Mouse (Mus musculus): ENCODE results near the gene Ctf2. TPM values are rescaled to one million over a fixed set of nuclear protein-coding genes. Genes with fewer than 3 reads are reported as not detected.

The Ctf2 gene
- polyA plus RNA-seq, 1 experiment from 2014 or later, result 0.26 TPM

DNA sequence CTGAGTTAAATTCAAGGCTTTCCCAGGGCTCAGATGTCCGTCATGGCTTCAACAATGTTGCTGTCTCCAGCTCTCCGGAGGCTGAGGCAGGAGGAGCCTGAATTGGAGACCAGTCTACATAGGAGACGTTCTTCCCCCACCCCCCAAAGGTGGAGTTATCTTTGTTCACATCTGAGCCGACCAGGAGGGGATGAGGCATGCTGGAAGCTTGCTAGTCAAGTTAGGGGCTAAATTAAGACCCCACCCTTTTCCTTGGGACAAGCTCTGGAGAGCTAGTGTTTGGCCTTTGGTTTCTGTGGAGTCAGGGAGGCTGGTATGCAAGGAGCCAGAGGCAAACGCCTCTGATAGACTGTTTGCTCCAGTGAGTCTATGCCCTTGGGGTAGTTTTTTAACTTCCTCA lies 21.2 kb upstream of the Ctf2 start:
- no peak overlapping the region for H3K4me3 ChIP-seq (replicated peaks)
- H3K9me3 ChIP-seq, result no peaks in the 10 kb centered on the region
- peaks cover 8% of the 10 kb centered on the region; the same call in 1 of the 2 replicates for H3K4me1 ChIP-seq
- H3K27ac ChIP-seq, result no peak overlapping the region
- no peak overlapping the region for H3K4me2 ChIP-seq
- peaks cover 61% of the 10 kb centered on the region for H3K36me3 ChIP-seq
- H3K9ac ChIP-seq, result no peak overlapping the region
- 63% methylated on average over 5 of the region's 5 CpGs for WGBS
- H3K27me3 ChIP-seq (replicated peaks), result no peaks in the 10 kb centered on the region
- no peak for ATAC-seq (ENCODE audit: insufficient read depth, low FRiP score, low read depth)

DNA sequence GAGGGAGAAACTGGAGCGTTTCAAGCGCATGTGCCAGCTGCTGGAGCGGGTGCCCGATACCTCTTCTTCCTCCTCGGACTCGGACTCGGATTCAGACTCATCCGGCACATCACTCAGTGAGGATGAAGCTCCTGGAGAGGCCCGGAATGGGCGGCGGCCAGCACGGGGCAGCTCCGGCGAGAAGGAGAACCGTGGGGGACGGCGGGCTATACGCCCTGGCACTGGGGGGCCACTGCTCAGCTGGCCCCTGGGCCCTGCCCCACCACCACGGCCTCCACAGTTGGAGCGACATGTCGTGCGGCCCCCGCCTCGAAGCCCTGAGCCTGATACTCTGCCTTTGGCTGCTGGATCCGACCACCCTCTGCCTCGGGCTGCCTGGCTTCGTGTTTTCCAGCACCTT lies 20.1 kb upstream of the Ctf2 start:
- Histone ChIP-seq H3K27me3 (replicated peaks) (no peaks in the 10 kb centered on the region), H3K9ac (no peak overlapping the region), H3K27ac (no peak overlapping the region), H3K4me3 (replicated peaks) (no peak overlapping the region), H3K36me3 (peaks cover 56% of the 10 kb centered on the region), H3K4me1 (peaks cover 19% of the 10 kb centered on the region), H3K4me2 (no peak overlapping the region), H3K9me3 (no peaks in the 10 kb centered on the region)
- ATAC-seq (ENCODE audit: insufficient read depth, low FRiP score, low read depth), result no peak
- 93% methylated on average over 27 of the region's 27 CpGs for WGBS

DNA sequence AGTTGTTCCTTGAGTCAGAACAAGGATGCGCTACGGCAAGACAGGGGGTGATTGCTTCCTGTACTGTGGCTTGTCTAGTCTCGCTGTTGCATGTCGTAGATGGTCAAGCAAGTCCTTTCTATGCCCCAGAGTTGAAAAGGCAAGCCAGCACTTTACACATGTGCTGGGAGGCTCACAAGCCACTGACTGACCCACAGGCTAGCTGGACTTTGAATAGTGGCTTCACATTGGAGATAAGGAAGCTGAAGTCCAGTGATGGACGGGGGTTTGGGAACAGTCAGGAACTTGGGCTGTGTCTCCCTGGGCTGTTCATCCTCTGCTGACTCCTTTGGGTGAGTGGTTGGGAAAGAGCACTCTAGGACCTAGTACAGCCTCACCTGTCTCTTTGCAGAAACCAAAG lies 19.7 kb upstream of the Ctf2 start:
- peaks cover 53% of the 10 kb centered on the region for H3K36me3 ChIP-seq

DNA sequence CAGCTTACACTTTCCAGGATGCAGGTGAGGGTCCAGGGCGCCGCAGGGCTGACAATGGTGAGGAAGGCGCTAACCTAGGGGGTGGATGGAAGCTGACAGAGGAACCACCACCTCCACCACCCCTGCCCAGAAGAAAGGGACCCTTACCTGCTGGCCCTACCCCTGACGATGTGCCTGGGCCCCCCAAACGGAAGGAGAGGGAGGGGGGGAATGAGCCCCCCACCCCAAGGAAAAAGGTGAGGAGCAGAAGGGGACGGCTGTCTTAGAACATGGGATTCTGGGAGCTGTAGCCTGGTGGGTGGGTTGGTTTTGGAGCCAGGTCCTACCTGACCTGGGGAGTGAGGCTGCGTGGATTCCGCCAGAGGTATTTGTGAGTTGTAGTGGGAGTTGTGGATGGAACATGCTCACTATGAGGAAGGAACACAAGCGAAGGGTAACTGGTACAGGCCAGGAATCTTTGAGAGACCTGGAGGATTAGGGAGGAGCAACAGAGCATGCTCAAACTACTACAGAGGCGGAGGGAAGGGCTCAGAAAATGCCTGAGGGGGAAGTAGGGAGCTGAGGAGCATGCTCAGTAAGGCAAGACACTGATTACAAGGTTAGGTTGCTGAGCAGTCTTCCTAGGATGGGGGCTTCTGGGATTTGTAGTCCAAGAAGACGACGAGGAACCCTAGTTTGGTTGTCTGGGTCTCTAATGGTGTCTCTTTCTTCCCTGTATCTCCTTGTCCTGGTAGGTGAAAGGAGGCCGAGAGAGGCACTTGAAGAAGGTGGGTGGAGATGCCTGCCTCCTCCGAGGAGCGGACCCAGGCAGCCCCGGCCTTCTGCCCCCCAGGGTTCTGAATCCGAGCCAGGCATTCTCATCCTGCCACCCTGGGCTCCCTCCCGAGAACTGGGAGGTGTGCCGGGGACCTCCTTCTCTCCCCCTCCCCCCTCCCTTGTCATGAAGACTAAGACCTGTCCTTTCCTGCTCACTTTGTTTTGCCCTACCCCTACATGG lies 18.5 kb upstream of the Ctf2 start:
- Histone ChIP-seq H3K27me3 (replicated peaks) (no peaks in the 10 kb centered on the region), H3K36me3 (peaks cover 53% of the 10 kb centered on the region), H3K9me3 (no peaks in the 10 kb centered on the region), H3K27ac (no peak overlapping the region), H3K4me3 (replicated peaks) (no peak overlapping the region), H3K4me2 (no peak overlapping the region), H3K4me1 (peaks cover 12% of the 10 kb centered on the region), H3K9ac (no peak overlapping the region)
- 88% methylated on average over 19 of the region's 19 CpGs for WGBS
- ATAC-seq (ENCODE audit: insufficient read depth, low FRiP score, low read depth), result no peak

More for the DNA sequence above, 19.7 kb upstream of the Ctf2 start:
- H3K4me3 ChIP-seq (replicated peaks), result no peak overlapping the region
- ATAC-seq (ENCODE audit: insufficient read depth, low FRiP score, low read depth), result no peak
- no peaks in the 10 kb centered on the region for H3K9me3 ChIP-seq
- H3K4me2 ChIP-seq, result no peak overlapping the region
- no peak overlapping the region for H3K9ac ChIP-seq
- H3K27ac ChIP-seq, result no peak overlapping the region
- WGBS, result 91% methylated on average over 5 of the region's 5 CpGs
- H3K4me1 ChIP-seq, result peaks cover 19% of the 10 kb centered on the region
- H3K27me3 ChIP-seq (replicated peaks), result no peaks in the 10 kb centered on the region

DNA sequence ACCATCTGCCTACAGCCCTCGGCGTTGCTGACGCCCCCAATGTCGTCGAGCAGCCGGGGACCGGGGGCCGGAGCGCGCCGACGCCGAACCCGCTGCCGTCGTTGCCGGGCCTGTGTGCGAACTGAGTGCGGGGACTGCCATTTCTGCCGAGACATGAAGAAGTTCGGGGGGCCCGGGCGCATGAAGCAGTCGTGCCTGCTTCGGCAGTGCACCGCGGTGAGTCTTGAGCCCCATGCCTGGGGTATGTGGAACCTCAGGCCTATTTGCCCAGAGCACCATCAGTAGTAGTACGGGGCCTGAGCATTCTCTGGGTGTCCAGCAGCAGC lies 16.2 kb upstream of the Ctf2 start:
- Histone ChIP-seq H3K27me3 (replicated peaks) (no peaks in the 10 kb centered on the region), H3K4me1 (peaks cover 19% of the 10 kb centered on the region), H3K9ac (no peak overlapping the region), H3K4me3 (replicated peaks) (no peak overlapping the region), H3K36me3 (peaks cover 49% of the 10 kb centered on the region), H3K9me3 (no peaks in the 10 kb centered on the region), H3K4me2 (peak overlapping the region; percentile 87), H3K27ac (no peak overlapping the region)
- WGBS, result 89% methylated on average over 28 of the region's 28 CpGs
- no peak for ATAC-seq (ENCODE audit: insufficient read depth, low FRiP score, low read depth)

DNA sequence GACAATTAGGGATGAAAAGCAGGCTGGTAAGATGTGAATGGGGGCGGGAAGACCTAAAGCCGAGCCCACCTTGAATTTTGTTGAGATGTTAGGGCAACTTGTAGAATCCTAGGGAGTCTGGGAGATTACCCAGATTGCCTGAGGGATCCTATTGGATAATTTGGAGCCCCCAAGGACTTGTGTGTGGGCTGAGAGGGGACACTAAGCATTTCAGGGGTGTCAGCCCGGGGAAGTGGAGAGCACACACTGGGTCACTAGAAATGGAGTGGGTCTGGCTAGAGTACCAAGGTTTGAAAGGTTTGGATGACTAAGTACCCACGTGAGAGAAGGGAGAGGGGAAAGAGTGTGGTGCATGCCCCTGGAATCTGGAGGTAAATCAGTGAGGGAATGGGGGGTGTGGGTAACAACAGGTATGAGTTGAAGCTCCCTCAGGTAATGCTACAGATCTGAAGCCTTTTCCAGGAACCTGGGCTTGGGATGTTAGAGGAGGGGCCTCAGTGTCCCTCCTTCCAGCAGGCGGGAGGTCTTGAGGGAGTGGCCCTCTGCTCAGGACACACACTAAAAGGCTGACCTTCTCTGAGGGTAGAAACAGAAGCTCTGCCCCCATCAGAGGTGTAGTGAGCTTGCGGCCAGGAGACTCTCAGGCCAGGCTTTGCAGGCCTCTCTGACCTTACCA lies 15.7 kb upstream of the Ctf2 start:
- Histone ChIP-seq H3K4me3 (replicated peaks) (peak overlapping the region; percentile 81), H3K4me2 (peak overlapping the region; percentile 87), H3K27me3 (replicated peaks) (no peaks in the 10 kb centered on the region), H3K9ac (0 out of 2 replicates have a peak overlapping the region, but pooled peaks have one; percentile 70), H3K27ac (peak overlapping the region; percentile 86), H3K9me3 (no peaks in the 10 kb centered on the region), H3K4me1 (peaks cover 19% of the 10 kb centered on the region), H3K36me3 (peaks cover 44% of the 10 kb centered on the region)
- no peak for ATAC-seq (ENCODE audit: insufficient read depth, low FRiP score, low read depth)
- 35% methylated on average over 6 of the region's 6 CpGs for WGBS

DNA sequence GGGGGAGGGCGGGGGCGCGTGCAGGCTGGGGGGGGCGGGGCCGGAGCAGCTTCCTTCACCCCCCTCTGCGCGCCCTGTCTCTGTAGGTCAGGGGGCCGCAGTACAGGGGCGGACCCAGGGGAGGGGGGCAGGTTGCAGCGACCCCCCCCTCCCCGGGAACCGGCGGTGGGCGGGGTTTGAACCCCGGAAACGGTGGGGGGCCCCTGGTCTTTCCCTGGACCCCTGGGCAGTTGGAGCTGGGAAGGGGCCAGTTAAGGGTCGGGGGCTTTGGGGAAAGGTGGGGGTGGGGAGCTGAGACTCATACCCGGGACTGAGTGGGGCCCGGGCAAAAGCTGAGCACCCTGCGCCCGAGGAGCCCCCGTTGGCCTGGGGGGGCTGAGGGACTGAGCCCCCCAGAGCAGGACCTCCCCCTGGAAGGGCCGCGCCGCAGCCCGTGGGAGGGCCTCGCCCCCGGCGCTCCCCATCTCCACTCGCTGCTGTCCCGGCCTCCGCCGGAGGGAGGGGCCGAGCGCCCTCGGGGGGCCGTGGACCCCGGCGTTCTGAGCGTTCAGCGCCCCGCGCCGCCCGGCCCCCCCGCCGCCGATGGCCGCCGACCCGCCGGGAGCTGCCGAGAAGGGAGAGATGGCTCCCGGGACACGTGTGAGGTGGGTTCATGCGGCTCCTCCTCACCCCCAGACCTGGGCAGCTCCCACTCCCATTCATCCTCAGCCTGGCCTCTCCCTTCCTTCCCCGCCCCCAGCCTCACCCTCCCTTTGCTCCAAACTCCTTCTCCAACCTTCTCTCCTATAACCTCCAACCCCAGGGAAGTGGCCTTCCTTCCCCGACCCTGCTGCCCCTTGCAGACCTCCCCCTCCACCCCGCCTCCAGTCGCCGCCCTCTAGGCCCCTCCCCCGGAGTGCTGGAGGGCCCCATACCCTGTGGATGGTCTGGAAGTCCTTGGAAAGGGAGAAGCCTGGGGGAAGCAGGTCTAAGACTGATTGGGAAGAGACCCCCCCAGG lies 14.8 kb upstream of the Ctf2 start:
- no peak for ATAC-seq (ENCODE audit: insufficient read depth, low FRiP score, low read depth)
- Histone ChIP-seq H3K9me3 (no peaks in the 10 kb centered on the region), H3K27ac (peak overlapping the region; percentile 86), H3K4me2 (peak overlapping the region; percentile 87), H3K4me3 (replicated peaks) (peak overlapping the region; percentile 81), H3K36me3 (peaks cover 36% of the 10 kb centered on the region), H3K4me1 (peaks cover 19% of the 10 kb centered on the region), H3K9ac (peak overlapping the region; percentile 70), H3K27me3 (replicated peaks) (no peaks in the 10 kb centered on the region)
- 1% methylated on average over 31 of the region's 62 CpGs for WGBS

DNA sequence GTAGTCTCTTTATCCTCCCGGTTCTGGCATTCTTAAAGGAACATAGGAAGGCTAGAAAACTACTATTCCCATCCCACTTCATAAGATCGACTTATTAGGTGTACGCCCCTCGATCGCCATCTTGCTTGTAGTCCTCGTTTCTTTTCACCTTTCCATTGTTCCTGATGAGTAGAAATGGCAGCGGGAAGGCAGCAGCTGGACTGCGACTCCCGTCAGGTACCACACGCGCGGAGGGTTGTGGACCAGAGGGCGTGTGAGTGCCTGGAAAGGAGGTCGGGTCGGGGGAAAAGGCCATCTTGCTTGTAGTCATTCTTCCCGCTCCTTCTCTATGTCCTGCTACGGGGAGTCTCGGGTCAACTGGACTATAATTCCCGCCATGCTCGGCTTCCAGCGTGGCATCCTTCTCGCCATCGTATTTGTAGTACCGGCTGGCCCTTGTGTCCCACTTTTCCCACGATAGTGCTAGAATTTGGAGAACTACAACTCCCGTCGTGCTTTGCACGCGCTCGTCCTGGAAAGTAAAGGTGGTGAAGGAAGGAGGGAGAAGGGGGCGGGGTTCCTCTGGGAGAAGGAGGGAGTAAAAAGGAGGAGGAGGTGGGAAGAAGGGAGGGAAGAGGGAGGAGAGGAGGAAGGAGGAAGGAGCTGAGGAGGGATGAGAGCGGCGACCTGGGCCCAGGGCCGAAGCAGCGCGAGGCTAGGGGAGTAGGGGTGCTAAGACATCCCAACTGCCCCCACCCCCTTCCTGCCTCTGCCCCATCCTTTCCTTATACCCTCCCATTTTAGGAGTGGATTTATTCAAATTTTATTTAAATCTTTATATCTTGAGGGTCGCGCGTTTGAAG lies 13.9 kb upstream of the Ctf2 start:
- peaks cover 19% of the 10 kb centered on the region for H3K4me1 ChIP-seq
- H3K27ac ChIP-seq, result peak overlapping the region; percentile 92
- H3K4me3 ChIP-seq (replicated peaks), result peak overlapping the region; percentile 81
- peaks cover 28% of the 10 kb centered on the region for H3K36me3 ChIP-seq
- ATAC-seq (ENCODE audit: insufficient read depth, low FRiP score, low read depth), result peak; percentile 87
- peak overlapping the region; percentile 87 for H3K4me2 ChIP-seq
- no peaks in the 10 kb centered on the region for H3K9me3 ChIP-seq
- H3K27me3 ChIP-seq (replicated peaks), result no peaks in the 10 kb centered on the region
- WGBS, result under 1% methylated on average over 38 of the region's 39 CpGs
- H3K9ac ChIP-seq, result peak overlapping the region; percentile 70

DNA sequence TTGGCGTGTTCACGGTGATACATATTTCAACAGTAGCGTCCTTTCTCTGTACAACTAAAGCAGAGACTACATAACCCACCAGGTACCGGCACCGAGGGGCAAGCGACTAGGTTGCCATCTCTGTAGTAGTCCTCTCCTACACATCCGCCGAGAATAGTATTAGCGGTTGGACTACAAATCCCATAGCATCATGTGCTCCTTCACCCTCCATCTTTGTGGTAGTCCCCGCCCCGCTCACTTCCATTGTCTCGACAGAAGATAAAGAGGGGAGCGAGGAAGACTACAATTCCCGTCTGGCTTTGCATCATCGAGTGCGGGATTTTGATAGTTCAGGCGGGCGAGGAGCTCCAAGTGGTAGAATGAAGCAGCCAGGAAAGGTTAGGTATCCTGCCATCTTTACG lies 13.3 kb upstream of the Ctf2 start:
- H3K4me3 ChIP-seq (replicated peaks), result peak overlapping the region; percentile 81
- H3K9ac ChIP-seq, result peak overlapping the region; percentile 9; the same call in 1 of the 2 replicates
- H3K36me3 ChIP-seq, result peaks cover 23% of the 10 kb centered on the region

DNA sequence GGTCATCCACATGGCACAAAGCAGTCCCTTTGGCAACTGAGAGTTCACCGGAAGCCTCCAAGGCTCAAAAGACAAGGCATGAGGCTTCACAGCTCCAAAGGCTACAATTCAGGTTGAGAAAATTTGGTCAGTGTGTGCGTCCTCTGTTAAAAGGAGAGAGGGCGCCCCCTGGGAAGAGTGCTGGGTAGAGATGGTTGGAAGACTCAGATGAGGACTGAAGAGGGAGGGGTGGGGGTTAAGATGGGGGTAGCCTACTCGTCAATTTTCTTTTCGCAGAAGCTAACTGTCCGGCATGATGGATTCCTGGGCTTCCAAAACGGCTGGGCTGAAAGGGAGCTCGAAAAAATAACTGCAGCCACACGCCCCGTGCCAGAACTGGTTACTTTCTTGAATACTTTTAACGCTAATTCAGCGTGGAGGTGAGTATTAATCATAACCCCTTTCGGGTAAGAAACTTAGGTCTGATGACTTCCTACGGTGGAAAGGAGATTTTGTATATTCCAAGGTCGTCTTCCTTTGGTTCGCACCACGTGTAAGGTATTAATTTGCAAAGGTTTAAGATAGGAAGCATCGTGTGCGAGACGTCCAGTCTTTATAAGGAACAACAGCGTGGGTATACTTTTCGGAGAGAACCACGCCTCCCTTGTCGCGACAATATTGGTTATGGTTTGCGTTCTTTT lies 12.5 kb upstream of the Ctf2 start, which contains the start of gene Fbxl19:
Gene Fbxl19 (plus strand): TSS at position 178 of the 680 bp plus-strand sequence.
- Histone ChIP-seq H3K27me3 (replicated peaks) (no peaks in the 10 kb centered on the region), H3K36me3 (peaks cover 15% of the 10 kb centered on the region), H3K4me3 (replicated peaks) (peak within 1 kb of the TSS; percentile 81), H3K27ac (peak within 1 kb of the TSS; percentile 92), H3K9me3 (no peaks in the 10 kb centered on the region), H3K4me1 (peaks cover 19% of the 10 kb centered on the region), H3K9ac (peak within 1 kb of the TSS; percentile 9; the same call in 1 of the 2 replicates), H3K4me2 (peak within 1 kb of the TSS; percentile 87)
- ATAC-seq (ENCODE audit: insufficient read depth, low FRiP score, low read depth), result no peak
- WGBS, result under 1% methylated on average over 26 of the region's 26 CpGs

More for the DNA sequence above, 13.3 kb upstream of the Ctf2 start:
- Histone ChIP-seq H3K9me3 (no peaks in the 10 kb centered on the region), H3K4me1 (peaks cover 19% of the 10 kb centered on the region), H3K27me3 (replicated peaks) (no peaks in the 10 kb centered on the region), H3K27ac (peak overlapping the region; percentile 92), H3K4me2 (peak overlapping the region; percentile 87)
- ATAC-seq (ENCODE audit: insufficient read depth, low FRiP score, low read depth), result peak; percentile 80
- WGBS, result under 1% methylated on average over 19 of the region's 19 CpGs
